Mouse (Mus musculus) intestine, embryonic 15.5 days (tissue): ENCODE measurements around the gene Cd151. TPM values are rescaled to one million over a fixed set of nuclear protein-coding genes. Genes with fewer than 3 reads are reported as not detected.
A peak's percentile ranks its signal among the peaks of the same experiment; 100 is the strongest.

Source experiments
- ATAC-seq: fragments of 200-750 bp; cut with Nextera tagmentation; 2 replicates; pipeline ENCODE4 v1.8.0; 2017; ENCODE audit warnings: moderate TSS enrichment, moderate library complexity
- H3K27ac ChIP-seq: fragments of 300-500 bp; sonication (generic); 2 replicates; pipeline ENCODE4 v1.5.1; 2015; ENCODE audit warnings: mild to moderate bottlenecking, inconsistent platforms
- H3K27me3 ChIP-seq: fragments of 300-500 bp; sonication (generic); replicated peaks from 2 replicates; pipeline ENCODE4 v1.6.1; 2015; ENCODE audit warnings: inconsistent platforms
- H3K36me3 ChIP-seq: fragments of 300-500 bp; sonication (generic); 2 replicates; pipeline ENCODE4 v1.6.1; 2015; ENCODE audit warnings: inconsistent platforms
- H3K4me1 ChIP-seq: fragments of 300-500 bp; sonication (generic); replicated peaks from 2 replicates; pipeline ENCODE4 v1.6.1; 2015; ENCODE audit warnings: inconsistent platforms
- H3K4me2 ChIP-seq: fragments of 300-500 bp; sonication (generic); replicated peaks from 2 replicates; pipeline ENCODE4 v1.6.1; 2015; ENCODE audit warnings: mild to moderate bottlenecking, inconsistent platforms
- H3K4me3 ChIP-seq: fragments of 300-500 bp; sonication (generic); replicated peaks from 2 replicates; pipeline ENCODE4 v1.5.1; 2015; ENCODE audit warnings: inconsistent platforms
- H3K9ac ChIP-seq: fragments of 300-500 bp; sonication (generic); 2 replicates; pipeline ENCODE4 v1.6.1; 2015; ENCODE audit warnings: inconsistent platforms
- H3K9me3 ChIP-seq: fragments of 300-500 bp; sonication (generic); 2 replicates; pipeline ENCODE4 v1.6.1; 2016; ENCODE audit warnings: inconsistent platforms
- WGBS: fragments of 180-500 bp; shearing (Covaris S2); methylation state at CpG from one replicate; pipeline ENCODE4 v1.1.7; 2015; 5-methylcytosine and 5-hydroxymethylcytosine counted together
- polyA plus RNA-seq: library from polyadenylated mRNA; unstranded; fragments of >200 nt; fragmentation: Nextera tagmentation; extraction: Ambion mirVana; gene quantifications from 2 replicates; pipeline ENCODE4 v1.2.1, GENCODE M21; 2015

Cd151 gene
- polyA plus RNA-seq, 1 experiment from 2014 or later = 21.5 TPM

- H3K27me3 ChIP-seq = peaks cover 11% of the 10 kb centered on the region
- WGBS = under 1% methylated on average over 70 of the region's 81 CpGs
- peak overlapping the region; percentile 57 for H3K4me3 ChIP-seq
- H3K9me3 ChIP-seq = no peaks in the 10 kb centered on the region
- H3K27ac ChIP-seq = no peak overlapping the region
- H3K36me3 ChIP-seq = no peaks in the 10 kb centered on the region
- H3K4me1 ChIP-seq = peaks cover 38% of the 10 kb centered on the region
- peak overlapping the region; percentile 48 for H3K9ac ChIP-seq
- peak; percentile 15; the same call in 1 of the 2 replicates for ATAC-seq
- peak overlapping the region; percentile 99 for H3K4me2 ChIP-seq
These were observed 14.6 kb downstream of the Cd151 start for GRCm38 (mm10) chr7:141481498-141482401.

- WGBS = 13% methylated on average over 11 of the region's 11 CpGs
- peak overlapping the region; percentile 99 for H3K4me2 ChIP-seq
- no peak overlapping the region for H3K27ac ChIP-seq
- H3K4me1 ChIP-seq = peaks cover 29% of the 10 kb centered on the region
- ATAC-seq = no peak
- peak overlapping the region; percentile 48 for H3K9ac ChIP-seq
- H3K36me3 ChIP-seq = no peaks in the 10 kb centered on the region
- peaks cover 11% of the 10 kb centered on the region for H3K27me3 ChIP-seq
- peak overlapping the region; percentile 57 for H3K4me3 ChIP-seq
- no peaks in the 10 kb centered on the region for H3K9me3 ChIP-seq
These were observed 15.4 kb downstream of the Cd151 start for GRCm38 (mm10) chr7:141482531-141483024.

GRCm38 (mm10) chr7:141483114-141483653 lies 16.0 kb downstream of the Cd151 start:
- H3K36me3 ChIP-seq = no peaks in the 10 kb centered on the region
- WGBS = 75% methylated on average over 6 of the region's 6 CpGs
- no peak for ATAC-seq
- no peak overlapping the region for H3K4me3 ChIP-seq
- H3K27ac ChIP-seq = no peak overlapping the region
- H3K4me2 ChIP-seq = no peak overlapping the region
- peaks cover 23% of the 10 kb centered on the region for H3K4me1 ChIP-seq
- H3K9ac ChIP-seq = no peak overlapping the region
- no peaks in the 10 kb centered on the region for H3K9me3 ChIP-seq
- peaks cover 11% of the 10 kb centered on the region for H3K27me3 ChIP-seq

GRCm38 (mm10) chr7:141484186-141485120 lies 17.3 kb downstream of the Cd151 start:
- ATAC-seq = no peak
- Histone ChIP-seq H3K27me3 (peaks cover 11% of the 10 kb centered on the region), H3K36me3 (no peaks in the 10 kb centered on the region), H3K9me3 (no peaks in the 10 kb centered on the region), H3K27ac (no peak overlapping the region), H3K4me1 (peaks cover 20% of the 10 kb centered on the region), H3K4me2 (no peak overlapping the region), H3K4me3 (no peak overlapping the region), H3K9ac (no peak overlapping the region)
- 75% methylated on average over 5 of the region's 5 CpGs for WGBS

GRCm38 (mm10) chr7:141485186-141485585 lies 18.0 kb downstream of the Cd151 start:
- 64% methylated on average over 2 of the region's 2 CpGs for WGBS
- H3K4me1 ChIP-seq = peaks cover 20% of the 10 kb centered on the region
- H3K4me2 ChIP-seq = no peak overlapping the region
- H3K27me3 ChIP-seq = peaks cover 11% of the 10 kb centered on the region
- H3K36me3 ChIP-seq = no peaks in the 10 kb centered on the region
- H3K9me3 ChIP-seq = no peaks in the 10 kb centered on the region
- no peak overlapping the region for H3K4me3 ChIP-seq
- no peak for ATAC-seq
- no peak overlapping the region for H3K27ac ChIP-seq
- H3K9ac ChIP-seq = no peak overlapping the region

- H3K36me3 ChIP-seq = no peaks in the 10 kb centered on the region
- no peak overlapping the region for H3K4me2 ChIP-seq
- 83% methylated on average over 2 of the region's 2 CpGs for WGBS
- peaks cover 20% of the 10 kb centered on the region for H3K4me1 ChIP-seq
- no peaks in the 10 kb centered on the region for H3K9me3 ChIP-seq
- H3K4me3 ChIP-seq = no peak overlapping the region
- no peak overlapping the region for H3K9ac ChIP-seq
- peaks cover 11% of the 10 kb centered on the region for H3K27me3 ChIP-seq
- no peak overlapping the region for H3K27ac ChIP-seq
- ATAC-seq = no peak
These were observed 18.4 kb downstream of the Cd151 start for GRCm38 (mm10) chr7:141485606-141486005.

- Histone ChIP-seq H3K9ac (no peak overlapping the region), H3K4me3 (no peak overlapping the region), H3K27me3 (peaks cover 11% of the 10 kb centered on the region), H3K4me1 (peaks cover 15% of the 10 kb centered on the region), H3K9me3 (no peaks in the 10 kb centered on the region), H3K36me3 (no peaks in the 10 kb centered on the region), H3K27ac (no peak overlapping the region), H3K4me2 (no peak overlapping the region)
- ATAC-seq = no peak
- WGBS = 91% methylated on average over 1 of the region's 1 CpGs
These were observed 19.0 kb downstream of the Cd151 start for GRCm38 (mm10) chr7:141486239-141486638.

GRCm38 (mm10) chr7:141487141-141487540 lies 19.9 kb downstream of the Cd151 start:
- H3K27me3 ChIP-seq = peaks cover 6% of the 10 kb centered on the region
- no peak overlapping the region; the same call in 1 of the 2 replicates for H3K9ac ChIP-seq
- ATAC-seq = no peak
- peaks cover under 1% of the 10 kb centered on the region; the same call in 1 of the 2 replicates for H3K36me3 ChIP-seq
- H3K4me2 ChIP-seq = no peak overlapping the region
- H3K4me3 ChIP-seq = no peak overlapping the region
- no peak overlapping the region for H3K27ac ChIP-seq
- 76% methylated on average over 7 of the region's 7 CpGs for WGBS
- no peaks in the 10 kb centered on the region for H3K9me3 ChIP-seq
- peaks cover 7% of the 10 kb centered on the region for H3K4me1 ChIP-seq

GRCm38 (mm10) chr7:141491151-141491550 lies 24.0 kb downstream of the Cd151 start:
- Histone ChIP-seq H3K27me3 (no peaks in the 10 kb centered on the region), H3K27ac (no peak overlapping the region), H3K36me3 (peaks cover 8% of the 10 kb centered on the region), H3K4me1 (no peaks in the 10 kb centered on the region), H3K4me3 (no peak overlapping the region), H3K9ac (no peak overlapping the region), H3K9me3 (no peaks in the 10 kb centered on the region), H3K4me2 (no peak overlapping the region)
- no peak for ATAC-seq
- WGBS = 84% methylated on average over 2 of the region's 2 CpGs

GRCm38 (mm10) chr7:141492738-141493137 lies 25.5 kb downstream of the Cd151 start:
- Histone ChIP-seq H3K27me3 (no peaks in the 10 kb centered on the region), H3K9ac (no peak overlapping the region), H3K36me3 (peaks cover 8% of the 10 kb centered on the region), H3K27ac (no peak overlapping the region), H3K4me2 (no peak overlapping the region), H3K4me1 (no peaks in the 10 kb centered on the region), H3K4me3 (no peak overlapping the region), H3K9me3 (no peaks in the 10 kb centered on the region)
- whole genome bisulfite sequencing = 86% methylated on average over 5 of the region's 5 CpGs
- ATAC-seq = no peak

GRCm38 (mm10) chr7:141493729-141494128 lies 26.5 kb downstream of the Cd151 start:
- no peak for ATAC-seq
- 77% methylated on average over 1 of the region's 1 CpGs for WGBS
- no peaks in the 10 kb centered on the region for H3K4me1 ChIP-seq
- H3K36me3 ChIP-seq = peaks cover 8% of the 10 kb centered on the region
- no peak overlapping the region for H3K27ac ChIP-seq
- H3K9me3 ChIP-seq = no peaks in the 10 kb centered on the region
- no peak overlapping the region for H3K4me2 ChIP-seq
- H3K9ac ChIP-seq = no peak overlapping the region
- H3K4me3 ChIP-seq = no peak overlapping the region
- H3K27me3 ChIP-seq = no peaks in the 10 kb centered on the region

- Histone ChIP-seq H3K4me2 (no peak overlapping the region), H3K27ac (no peak overlapping the region), H3K4me1 (no peaks in the 10 kb centered on the region), H3K4me3 (no peak overlapping the region), H3K9me3 (no peaks in the 10 kb centered on the region), H3K36me3 (peaks cover 8% of the 10 kb centered on the region), H3K27me3 (no peaks in the 10 kb centered on the region), H3K9ac (no peak overlapping the region)
- ATAC-seq = no peak
- 84% methylated on average over 2 of the region's 2 CpGs for WGBS
These were observed 28.2 kb downstream of the Cd151 start for GRCm38 (mm10) chr7:141495379-141495778.
